Mouse (Mus musculus): ENCODE results near the gene Iqck.
A peak's percentile ranks its signal among the peaks of the same experiment; 100 is the strongest.

The Iqck gene

GRCm38 (mm10) chr7:118851571-118851970, 4.0 kb upstream of the Iqck start:
- DNase-seq, result no peak

- DNase-seq, result no peak
Observed at GRCm38 (mm10) chr7:118852611-118853010, 2.9 kb upstream of the Iqck start.

- DNase-seq, result no peak
Observed at GRCm38 (mm10) chr7:118854606-118855005, 946 bp upstream of the Iqck start.

GRCm38 (mm10) chr7:118855877-118856304, 339 bp downstream of the Iqck start, which contains the start of gene Knop1:
Knop1 (minus strand) TSS chr7:118856254.
- no peak for DNase-seq

GRCm38 (mm10) chr7:118858640-118859039, 3.1 kb downstream of the Iqck start:
- no peak for DNase-seq

- no peak for DNase-seq
Observed at GRCm38 (mm10) chr7:118865362-118865761, 9.8 kb downstream of the Iqck start.

GRCm38 (mm10) chr7:118879466-118880029, 24.0 kb downstream of the Iqck start:
- DNase-seq, result no peak

DNA sequence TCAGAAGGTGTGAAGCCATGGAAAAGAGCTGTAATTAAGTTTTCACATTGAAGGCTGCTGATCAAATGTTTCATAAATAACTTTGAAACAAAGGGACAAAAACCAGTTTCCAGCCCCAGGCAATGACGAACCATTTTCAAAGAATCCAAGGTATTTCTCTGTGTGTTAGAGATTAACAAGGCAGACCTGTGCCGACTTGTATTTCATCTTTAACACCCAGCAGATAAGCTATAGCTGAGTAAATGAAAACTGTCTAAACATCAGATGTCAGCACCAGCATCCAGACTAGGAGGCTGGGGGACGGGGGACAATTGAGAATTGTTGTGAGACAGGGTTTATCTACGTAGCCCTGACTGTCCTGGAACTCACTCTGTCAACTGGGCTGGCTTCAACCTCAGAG, 28.4 kb downstream of the Iqck start:
- no peak for DNase-seq

DNA sequence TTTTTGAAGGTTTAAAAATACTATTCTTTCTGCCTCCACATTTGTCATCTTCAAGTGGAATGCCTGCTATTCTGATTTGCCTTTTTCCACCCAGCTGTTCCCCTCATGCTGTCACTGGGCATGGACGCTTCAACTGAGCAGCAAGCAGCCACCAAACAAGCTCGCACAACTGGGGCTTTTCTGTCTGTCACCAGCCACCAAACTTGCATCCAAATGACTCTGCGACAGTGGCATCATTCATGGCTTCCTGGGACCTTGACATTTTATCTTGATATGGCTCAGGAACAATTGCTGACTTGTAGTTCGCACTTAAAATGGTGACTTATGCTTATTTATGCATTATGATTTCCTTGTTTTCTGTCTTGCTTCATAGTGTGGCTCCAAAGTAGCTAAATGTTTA, 29.4 kb downstream of the Iqck start:
- DNase-seq, result no peak

GRCm38 (mm10) chr7:118887303-118888055, 31.9 kb downstream of the Iqck start:
- no peak for DNase-seq

GRCm38 (mm10) chr7:118889046-118889680, 33.6 kb downstream of the Iqck start:
- DNase-seq, result peak; percentile 7 to 9

- no peak for DNase-seq
Observed at GRCm38 (mm10) chr7:118895469-118896450, 40.2 kb downstream of the Iqck start.

GRCm38 (mm10) chr7:118898063-118898462, 42.5 kb downstream of the Iqck start:
- no peak for DNase-seq

DNA sequence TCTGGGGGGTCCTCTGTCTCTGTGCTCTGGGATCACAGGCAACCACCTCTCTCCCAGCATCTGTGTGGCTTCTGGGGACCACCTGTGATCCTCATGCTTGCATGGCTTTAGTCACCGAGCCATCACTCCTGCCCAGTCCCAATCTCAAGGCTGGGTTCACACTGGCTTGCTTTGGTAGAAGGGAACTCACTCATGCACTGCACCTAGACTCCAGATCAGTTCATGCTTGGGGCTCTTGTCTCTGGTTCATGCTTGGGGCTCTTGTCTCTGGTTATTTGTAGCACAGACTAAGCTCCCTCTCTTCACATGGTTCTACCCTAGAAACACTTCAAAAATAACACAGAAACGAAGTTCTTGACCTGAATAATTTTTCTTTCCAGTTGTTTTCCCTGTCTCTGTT, 44.5 kb downstream of the Iqck start:
- no peak for DNase-seq

GRCm38 (mm10) chr7:118902944-118903343, 47.4 kb downstream of the Iqck start:
- DNase-seq, result peak; percentile 75 to 77

- no peak for DNase-seq
Observed at GRCm38 (mm10) chr7:118903879-118904278, 48.3 kb downstream of the Iqck start.

DNA sequence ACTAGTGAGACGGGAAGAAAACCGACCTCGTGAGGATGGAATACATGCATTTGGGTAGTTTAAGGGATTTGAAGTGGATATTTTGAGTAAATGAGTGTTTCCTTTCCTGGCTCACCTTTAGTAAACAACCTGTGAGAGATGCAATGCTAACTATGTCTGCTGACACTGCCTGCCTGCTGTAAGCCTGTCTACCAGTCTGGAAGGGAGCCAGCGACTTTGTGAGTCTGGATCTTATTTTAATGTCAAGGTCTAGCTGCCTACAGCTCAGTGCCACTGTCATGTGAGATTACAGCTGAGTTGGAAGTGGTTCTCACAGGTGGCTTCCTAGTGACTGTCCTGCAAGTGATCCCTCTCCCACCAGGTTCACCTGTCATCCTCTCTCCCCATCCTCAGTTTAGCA, 49.0 kb downstream of the Iqck start:
- DNase-seq, result no peak

- DNase-seq, result no peak
Observed at GRCm38 (mm10) chr7:118908961-118909515, 53.5 kb downstream of the Iqck start.

GRCm38 (mm10) chr7:118910464-118910863, 54.9 kb downstream of the Iqck start:
- DNase-seq, result no peak

- no peak for DNase-seq
Observed at GRCm38 (mm10) chr7:118911170-118911569, 55.6 kb downstream of the Iqck start.

DNA sequence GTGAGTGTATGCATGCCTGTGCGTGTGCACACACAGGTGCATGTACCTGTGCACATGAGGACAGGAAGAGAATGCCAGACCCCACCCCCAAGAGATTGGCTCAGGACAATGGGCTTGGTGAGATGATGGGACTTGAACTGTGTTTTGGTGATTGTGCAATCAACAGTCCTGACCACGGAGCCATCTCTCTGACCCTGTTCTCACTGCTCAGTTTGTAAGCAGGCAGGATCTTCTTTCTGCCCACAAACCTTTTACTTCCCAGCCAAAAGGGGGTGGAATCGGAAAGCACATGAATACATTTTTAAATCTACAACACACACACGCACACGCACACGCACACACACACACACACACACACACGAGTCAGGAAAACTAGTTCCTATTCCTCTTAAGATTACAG, 56.0 kb downstream of the Iqck start:
- no peak for DNase-seq

- no peak for DNase-seq
Observed at GRCm38 (mm10) chr7:118912049-118912490, 56.5 kb downstream of the Iqck start.

All from kidney, postnatal 4 days (tissue).